Mouse (Mus musculus) embryonic fibroblast, embryonic 13.5 days (primary cell): ENCODE results near the gene Cwc15.

Experiments used
- CTCF ChIP-seq: IDR thresholded peaks from 2 replicates; pipeline ENCODE4 v1.5.1; 2011; ENCODE audit warnings: mild to moderate bottlenecking, control low read depth, low read length, moderate library complexity, borderline replicate concordance; ENCODE audit not compliant: insufficient read depth
- POLR2A ChIP-seq: IDR thresholded peaks from 2 replicates; pipeline ENCODE4 v1.6.1; 2011; ENCODE audit warnings: low read depth, mild to moderate bottlenecking, control low read depth, low read length, moderate library complexity

GRCm38 (mm10) chr9:14548366-14548761 is 47.9 kb downstream of the Cwc15 start:
- TF ChIP-seq CTCF, result no peak
- TF ChIP-seq POLR2A, result no peak
